Mouse (Mus musculus): ENCODE measurements at regions not wholly inside any gene's neighbourhood (a gene's known extent, or its start where the extent isn't known, plus 50 kb on each side); places are given as distances from the start of the nearest gene placed in this dataset.

- Histone ChIP-seq H3K36me3 (ENCODE audit: control insufficient read depth, insufficient read depth, low read length, poor library complexity, severe bottlenecking) (no peaks in the 10 kb centered on the region), H3K27me3 (ENCODE audit: control insufficient read depth, insufficient read depth, low read length, poor library complexity, severe bottlenecking) (no peaks in the 10 kb centered on the region)
- peak; percentile 27 for DNase-seq (ENCODE audit: low read depth, low spot score)
Observed at GRCm38 (mm10) chr10:118585821-118586220, 145.0 kb downstream of the Ifng start.

- Histone ChIP-seq H3K36me3 (ENCODE audit: control insufficient read depth, insufficient read depth, low read length, poor library complexity, severe bottlenecking) (no peaks in the 10 kb centered on the region), H3K27me3 (ENCODE audit: control insufficient read depth, insufficient read depth, low read length, poor library complexity, severe bottlenecking) (no peaks in the 10 kb centered on the region)
- no peak for DNase-seq (ENCODE audit: low read depth, low spot score)
Observed at GRCm38 (mm10) chr10:118588198-118588597, 147.4 kb downstream of the Ifng start.

GRCm38 (mm10) chr10:118592648-118593368, 152.0 kb downstream of the Ifng start:
- no peaks in the 10 kb centered on the region for H3K27me3 ChIP-seq (ENCODE audit: control insufficient read depth, insufficient read depth, low read length, poor library complexity, severe bottlenecking)

GRCm38 (mm10) chr10:118596206-118596605, 155.4 kb downstream of the Ifng start:
- H3K36me3 ChIP-seq (ENCODE audit: control insufficient read depth, insufficient read depth, low read length, poor library complexity, severe bottlenecking), result no peaks in the 10 kb centered on the region
- no peak for DNase-seq (ENCODE audit: low read depth, low spot score)
- no peaks in the 10 kb centered on the region for H3K27me3 ChIP-seq (ENCODE audit: control insufficient read depth, insufficient read depth, low read length, poor library complexity, severe bottlenecking)

More at GRCm38 (mm10) chr10:118592648-118593368, 152.0 kb downstream of the Ifng start:
- peak; percentile 89 for DNase-seq (ENCODE audit: low read depth, low spot score)
- H3K36me3 ChIP-seq (ENCODE audit: control insufficient read depth, insufficient read depth, low read length, poor library complexity, severe bottlenecking), result no peaks in the 10 kb centered on the region

DNA sequence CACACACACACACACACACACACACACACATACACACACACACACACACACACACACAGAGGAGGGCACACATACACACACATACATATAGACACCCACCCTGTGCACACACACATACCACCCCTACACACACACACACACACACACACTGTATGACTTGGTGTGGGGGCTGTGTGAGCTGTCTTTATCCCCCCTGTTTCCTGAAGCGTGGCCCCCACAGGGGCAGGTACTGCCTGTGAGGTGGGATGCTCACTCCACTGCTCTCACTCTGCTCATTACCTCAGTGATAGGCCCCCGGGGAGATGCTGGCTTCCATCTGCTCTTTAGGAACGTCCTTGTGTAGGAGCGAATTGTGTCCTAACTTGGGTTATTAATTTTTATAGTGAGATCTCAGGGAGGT, 157.7 kb downstream of the Ifng start:
- DNase-seq (ENCODE audit: low read depth, low spot score), result no peak
- H3K27me3 ChIP-seq (ENCODE audit: control insufficient read depth, insufficient read depth, low read length, poor library complexity, severe bottlenecking), result no peaks in the 10 kb centered on the region
- no peaks in the 10 kb centered on the region for H3K36me3 ChIP-seq (ENCODE audit: control insufficient read depth, insufficient read depth, low read length, poor library complexity, severe bottlenecking)

GRCm38 (mm10) chr10:118599197-118599596, 158.4 kb downstream of the Ifng start:
- no peak for DNase-seq (ENCODE audit: low read depth, low spot score)
- H3K36me3 ChIP-seq (ENCODE audit: control insufficient read depth, insufficient read depth, low read length, poor library complexity, severe bottlenecking), result no peaks in the 10 kb centered on the region
- H3K27me3 ChIP-seq (ENCODE audit: control insufficient read depth, insufficient read depth, low read length, poor library complexity, severe bottlenecking), result no peaks in the 10 kb centered on the region

- peak; percentile 57 for DNase-seq (ENCODE audit: low read depth, low spot score)
- no peaks in the 10 kb centered on the region for H3K27me3 ChIP-seq (ENCODE audit: control insufficient read depth, insufficient read depth, low read length, poor library complexity, severe bottlenecking)
- H3K36me3 ChIP-seq (ENCODE audit: control insufficient read depth, insufficient read depth, low read length, poor library complexity, severe bottlenecking), result no peaks in the 10 kb centered on the region
Observed at GRCm38 (mm10) chr10:118599610-118600009, 158.8 kb downstream of the Ifng start.

DNA sequence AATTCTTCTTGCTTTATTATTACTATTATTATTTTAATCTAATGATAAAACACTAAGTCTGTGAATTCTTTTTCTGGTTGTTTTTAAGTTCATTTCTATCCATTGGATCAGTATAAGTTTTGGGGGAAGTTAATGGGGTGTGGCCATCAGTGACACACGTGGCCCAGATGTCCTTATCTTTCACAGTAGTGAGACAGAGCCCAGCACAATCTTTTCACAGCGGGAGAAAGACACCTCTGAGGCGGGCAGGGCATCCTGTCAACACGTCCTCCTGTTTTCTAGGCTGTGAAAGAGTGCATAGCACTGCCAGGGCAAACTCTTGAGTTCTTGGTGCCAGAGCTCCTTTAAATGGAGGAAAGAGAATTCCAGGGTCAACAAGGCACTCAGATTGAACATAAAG, 162.1 kb downstream of the Ifng start:
- Histone ChIP-seq H3K36me3 (ENCODE audit: control insufficient read depth, insufficient read depth, low read length, poor library complexity, severe bottlenecking) (no peaks in the 10 kb centered on the region), H3K27me3 (ENCODE audit: control insufficient read depth, insufficient read depth, low read length, poor library complexity, severe bottlenecking) (no peaks in the 10 kb centered on the region)
- no peak for DNase-seq (ENCODE audit: low read depth, low spot score)

- Histone ChIP-seq H3K36me3 (ENCODE audit: control insufficient read depth, insufficient read depth, low read length, poor library complexity, severe bottlenecking) (no peaks in the 10 kb centered on the region), H3K27me3 (ENCODE audit: control insufficient read depth, insufficient read depth, low read length, poor library complexity, severe bottlenecking) (no peaks in the 10 kb centered on the region)
- no peak for DNase-seq (ENCODE audit: low read depth, low spot score)
Observed at GRCm38 (mm10) chr10:118603857-118604414, 163.1 kb downstream of the Ifng start.

DNA sequence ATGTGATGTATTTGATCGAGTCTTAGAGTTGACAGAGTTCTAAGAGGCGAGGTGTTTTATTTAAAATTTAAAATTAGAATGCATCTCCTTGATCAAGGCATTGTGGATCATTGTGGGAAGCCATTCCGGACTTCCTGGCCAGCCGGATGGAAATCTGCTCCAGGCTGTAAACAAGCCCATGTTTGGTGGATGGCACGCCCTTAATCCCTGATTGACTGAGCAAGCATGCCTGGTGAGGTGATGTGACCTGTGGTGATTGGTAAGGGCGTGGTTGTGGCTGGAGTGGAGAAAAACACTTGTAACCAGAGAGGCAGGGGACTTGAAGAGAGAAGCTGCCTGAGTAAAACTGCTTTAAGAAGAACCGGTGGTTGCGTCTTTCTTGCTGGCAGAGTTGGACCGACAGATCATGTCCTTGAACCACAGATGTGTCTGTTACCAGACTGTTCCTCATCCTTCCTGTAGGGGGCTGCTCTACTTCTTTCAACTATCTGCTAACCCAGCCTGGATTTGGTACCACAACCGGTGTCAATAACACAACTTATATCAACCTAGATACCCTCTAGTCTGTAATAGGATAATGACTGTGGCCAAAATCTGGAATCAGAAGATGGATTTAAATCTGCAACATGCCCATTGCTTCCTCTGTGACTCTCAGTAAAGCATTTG, 164.4 kb downstream of the Ifng start:
- Histone ChIP-seq H3K27me3 (ENCODE audit: control insufficient read depth, insufficient read depth, low read length, poor library complexity, severe bottlenecking) (no peaks in the 10 kb centered on the region), H3K36me3 (ENCODE audit: control insufficient read depth, insufficient read depth, low read length, poor library complexity, severe bottlenecking) (no peaks in the 10 kb centered on the region)
- DNase-seq (ENCODE audit: low read depth, low spot score), result peak; percentile 42

- H3K36me3 ChIP-seq (ENCODE audit: control insufficient read depth, insufficient read depth, low read length, poor library complexity, severe bottlenecking), result no peaks in the 10 kb centered on the region
- no peak for DNase-seq (ENCODE audit: low read depth, low spot score)
- no peaks in the 10 kb centered on the region for H3K27me3 ChIP-seq (ENCODE audit: control insufficient read depth, insufficient read depth, low read length, poor library complexity, severe bottlenecking)
Observed at GRCm38 (mm10) chr10:118607418-118607817, 166.6 kb downstream of the Ifng start.

DNA sequence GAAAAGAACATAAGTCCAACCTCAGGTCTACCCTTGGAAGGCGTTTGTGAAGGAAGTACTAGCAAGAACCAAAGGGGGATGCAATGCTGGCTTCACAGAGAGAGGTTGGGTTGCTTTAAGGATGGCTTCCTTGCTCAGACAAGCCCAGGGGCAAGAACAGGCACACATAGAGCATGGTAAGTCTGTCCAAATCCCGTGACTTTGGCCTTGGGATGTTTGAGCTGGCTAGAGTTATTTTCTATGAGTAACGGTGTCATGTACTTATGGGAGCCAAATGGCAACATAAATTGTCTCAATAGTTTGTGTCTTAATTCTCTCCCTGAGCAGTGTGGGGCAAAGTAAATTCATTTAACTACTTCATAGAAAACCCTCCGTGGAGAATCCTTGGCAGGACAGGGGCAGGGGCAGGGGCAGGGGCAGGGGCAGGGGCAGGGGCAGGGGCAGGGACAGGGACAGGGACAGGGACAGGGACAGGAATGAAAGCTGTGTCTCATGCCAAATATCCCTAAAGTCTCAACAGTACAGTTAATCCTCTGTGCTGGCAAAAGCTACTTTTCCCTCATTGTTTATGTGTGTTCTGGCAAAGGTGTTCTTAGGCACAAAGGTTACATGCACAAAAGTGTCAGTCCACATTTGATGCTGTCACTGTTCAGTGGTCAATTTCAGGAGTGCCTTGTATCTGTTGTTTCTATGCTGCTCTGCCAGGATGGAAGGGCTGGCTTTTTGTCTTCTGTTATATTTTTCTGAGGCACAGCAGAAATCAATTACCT, 167.7 kb downstream of the Ifng start:
- DNase-seq (ENCODE audit: low read depth, low spot score), result no peak
- H3K27me3 ChIP-seq (ENCODE audit: control insufficient read depth, insufficient read depth, low read length, poor library complexity, severe bottlenecking), result no peaks in the 10 kb centered on the region
- H3K36me3 ChIP-seq (ENCODE audit: control insufficient read depth, insufficient read depth, low read length, poor library complexity, severe bottlenecking), result no peaks in the 10 kb centered on the region

DNA sequence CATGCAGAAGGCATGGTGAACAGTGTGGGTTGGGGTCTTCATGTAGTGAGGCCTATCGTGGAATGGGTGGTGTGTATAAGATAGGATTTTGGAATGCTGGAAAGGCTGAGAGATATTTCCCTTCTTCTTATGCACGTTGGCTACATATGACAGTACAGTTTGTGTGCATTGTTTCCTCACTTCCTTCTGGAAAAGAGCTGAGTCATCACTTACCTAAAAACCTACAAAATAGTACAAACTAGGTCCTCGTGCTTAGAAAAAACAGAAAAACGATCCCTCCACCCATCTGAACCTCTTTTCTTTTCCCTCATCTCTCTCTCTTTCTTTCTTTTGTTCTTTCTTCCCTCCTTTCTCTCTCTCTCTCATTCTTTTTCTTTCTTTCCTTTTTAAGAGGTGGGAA, 168.3 kb downstream of the Ifng start:
- no peaks in the 10 kb centered on the region for H3K36me3 ChIP-seq (ENCODE audit: control insufficient read depth, insufficient read depth, low read length, poor library complexity, severe bottlenecking)
- no peak for DNase-seq (ENCODE audit: low read depth, low spot score)

GRCm38 (mm10) chr10:118610868-118611461, 170.1 kb downstream of the Ifng start:
- Histone ChIP-seq H3K36me3 (ENCODE audit: control insufficient read depth, insufficient read depth, low read length, poor library complexity, severe bottlenecking) (no peaks in the 10 kb centered on the region), H3K27me3 (ENCODE audit: control insufficient read depth, insufficient read depth, low read length, poor library complexity, severe bottlenecking) (no peaks in the 10 kb centered on the region)
- DNase-seq (ENCODE audit: low read depth, low spot score), result no peak

More for the DNA sequence above, 168.3 kb downstream of the Ifng start:
- H3K27me3 ChIP-seq (ENCODE audit: control insufficient read depth, insufficient read depth, low read length, poor library complexity, severe bottlenecking), result no peaks in the 10 kb centered on the region

Data from splenic B cell, adult 2 months (primary cell).